Mouse (Mus musculus) liver, postnatal 0 days (tissue): ENCODE results near the gene Acad9. TPM values are rescaled to one million over a fixed set of nuclear protein-coding genes. Genes with fewer than 3 reads are reported as not detected.

ENCODE experiments used
- ATAC-seq: fragments of 200-750 bp; cut with Nextera tagmentation; 2 replicates; pipeline ENCODE4 v1.8.0; 2017; ENCODE audit warnings: mild to moderate bottlenecking, moderate library complexity
- DNase-seq: peaks from one replicate; pipeline ENCODE4 v3.0.0-alpha.2; 2016
- H3K27ac ChIP-seq: fragments of 300-500 bp; sonication (generic); 2 replicates; pipeline ENCODE4 v1.5.1; 2014; ENCODE audit warnings: antibody characterized with exemption, moderate library complexity, mild to moderate bottlenecking, low read depth
- H3K27me3 ChIP-seq: fragments of 300-500 bp; sonication (generic); 2 replicates; pipeline ENCODE4 v1.6.1; 2014; ENCODE audit warnings: low read length, control low read depth, mixed read lengths; ENCODE audit not compliant: insufficient read depth
- H3K36me3 ChIP-seq: fragments of 300-500 bp; sonication (generic); replicated peaks from 2 replicates; pipeline ENCODE4 v1.6.1; 2014; ENCODE audit warnings: mild to moderate bottlenecking, control low read depth, low read length, moderate library complexity, mixed read lengths; ENCODE audit not compliant: insufficient read depth
- H3K4me1 ChIP-seq: fragments of 300-500 bp; sonication (generic); 2 replicates; pipeline ENCODE4 v1.6.1; 2014; ENCODE audit warnings: antibody characterized with exemption, mild to moderate bottlenecking, control low read depth; ENCODE audit not compliant: insufficient read depth
- H3K4me2 ChIP-seq: fragments of 300-500 bp; sonication (generic); 2 replicates; pipeline ENCODE4 v1.6.1; 2014; ENCODE audit warnings: low read depth, mild to moderate bottlenecking, low read length, moderate library complexity, mixed read lengths
- H3K4me3 ChIP-seq: fragments of 300-500 bp; sonication (generic); 2 replicates; pipeline ENCODE4 v1.5.1; 2014; ENCODE audit warnings: low read depth, low read length
- H3K9ac ChIP-seq: fragments of 300-500 bp; sonication (generic); replicated peaks from 2 replicates; pipeline ENCODE4 v1.6.1; 2014; ENCODE audit warnings: mild to moderate bottlenecking, moderate library complexity
- H3K9me3 ChIP-seq: fragments of 300-500 bp; sonication (generic); 2 replicates; pipeline ENCODE4 v1.6.1; 2016; ENCODE audit warnings: mild to moderate bottlenecking, control low read depth, low read length, mixed read lengths
- CTCF ChIP-seq: sonication (generic); IDR thresholded peaks from 2 replicates; pipeline ENCODE4 v1.5.1; 2016; ENCODE audit warnings: antibody characterized with exemption, low read depth
- EP300 ChIP-seq: IDR thresholded peaks from 2 replicates; pipeline ENCODE4 v1.6.1; 2016; ENCODE audit warnings: antibody characterized with exemption, low read depth, mild to moderate bottlenecking
- WGBS: fragments of 180-500 bp; shearing (Covaris S2); extraction: QIAGEN DNeasy Blood & Tissue Kit; methylation state at CpG from one replicate; pipeline ENCODE4 v1.1.7; 2014; ENCODE audit not compliant: insufficient replicate concordance; 5-methylcytosine and 5-hydroxymethylcytosine counted together
- polyA plus RNA-seq: library from polyadenylated mRNA; unstranded; fragments of >200 nt; fragmentation: Nextera tagmentation; extraction: Ambion mirVana; gene quantifications from 2 replicates; pipeline ENCODE4 v1.2.1, GENCODE M21; 2015

Acad9 gene
- polyA plus RNA-seq, 1 experiment from 2014 or later = 28.6 TPM

DNA sequence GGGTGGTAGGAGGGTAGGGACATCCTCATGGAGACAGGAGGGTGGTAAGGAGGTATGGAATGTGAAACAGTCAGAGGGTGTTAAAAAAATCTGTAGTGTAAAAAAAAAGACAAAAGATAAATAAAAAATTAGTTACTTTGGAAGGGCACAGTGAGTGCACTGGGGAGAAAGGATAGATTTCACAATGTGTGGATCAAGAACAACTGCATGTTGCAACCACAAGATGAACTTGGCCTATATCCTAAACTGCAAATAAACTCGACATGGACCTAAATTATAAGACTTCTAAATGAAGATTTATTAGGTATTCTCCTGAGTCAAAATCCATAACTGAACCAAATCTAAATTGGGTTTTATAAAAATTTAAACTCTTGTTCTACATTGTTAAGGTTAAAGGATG is 16.7 kb upstream of the Acad9 start:
- H3K4me1 ChIP-seq = no peaks in the 10 kb centered on the region
- TF ChIP-seq CTCF (no peak), EP300 (no peak)
- no peak overlapping the region for H3K9ac ChIP-seq
- H3K36me3 ChIP-seq = no peaks in the 10 kb centered on the region
- H3K9me3 ChIP-seq = no peaks in the 10 kb centered on the region
- ATAC-seq (no peak), DNase-seq (no peak)
- no peaks in the 10 kb centered on the region for H3K27me3 ChIP-seq
- 45% methylated on average over 1 of the region's 1 CpGs for WGBS
- no peak overlapping the region for H3K4me2 ChIP-seq
- H3K4me3 ChIP-seq = no peak overlapping the region
- H3K27ac ChIP-seq = no peak overlapping the region

DNA sequence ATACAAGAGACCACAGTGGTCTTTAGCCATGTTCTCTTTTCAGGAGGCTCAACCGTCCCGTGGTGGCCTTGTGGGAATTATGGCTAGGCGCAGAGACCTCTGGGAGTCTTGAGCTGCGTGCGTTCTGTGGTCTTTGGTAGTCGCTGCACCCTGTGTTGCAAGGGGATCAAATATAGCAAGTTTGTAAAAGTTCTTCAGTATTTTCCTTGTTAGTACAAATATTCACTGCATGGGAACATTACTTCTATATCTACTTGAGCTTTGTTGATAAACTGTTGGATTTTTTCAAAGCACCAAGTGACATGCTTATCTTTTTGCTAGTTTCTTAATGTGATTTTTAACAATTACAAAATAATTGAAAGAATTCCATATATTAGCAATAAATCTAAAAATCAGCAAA is 12.3 kb upstream of the Acad9 start, which contains the start of gene Ccdc144b:
Gene Ccdc144b, minus strand, starts transcription at position 101 of the 400 bp plus-strand sequence.
- DNase-seq (no peak), ATAC-seq (no peak)
- no peak within 1 kb of the TSS for H3K9ac ChIP-seq
- H3K36me3 ChIP-seq = no peaks in the 10 kb centered on the region
- TF ChIP-seq EP300 (no peak), CTCF (no peak)
- no peak within 1 kb of the TSS for H3K4me3 ChIP-seq
- H3K4me2 ChIP-seq = no peak within 1 kb of the TSS
- H3K27me3 ChIP-seq = no peaks in the 10 kb centered on the region
- WGBS = 82% methylated on average over 6 of the region's 6 CpGs
- no peak within 1 kb of the TSS for H3K27ac ChIP-seq
- no peaks in the 10 kb centered on the region for H3K4me1 ChIP-seq
- H3K9me3 ChIP-seq = no peaks in the 10 kb centered on the region

DNA sequence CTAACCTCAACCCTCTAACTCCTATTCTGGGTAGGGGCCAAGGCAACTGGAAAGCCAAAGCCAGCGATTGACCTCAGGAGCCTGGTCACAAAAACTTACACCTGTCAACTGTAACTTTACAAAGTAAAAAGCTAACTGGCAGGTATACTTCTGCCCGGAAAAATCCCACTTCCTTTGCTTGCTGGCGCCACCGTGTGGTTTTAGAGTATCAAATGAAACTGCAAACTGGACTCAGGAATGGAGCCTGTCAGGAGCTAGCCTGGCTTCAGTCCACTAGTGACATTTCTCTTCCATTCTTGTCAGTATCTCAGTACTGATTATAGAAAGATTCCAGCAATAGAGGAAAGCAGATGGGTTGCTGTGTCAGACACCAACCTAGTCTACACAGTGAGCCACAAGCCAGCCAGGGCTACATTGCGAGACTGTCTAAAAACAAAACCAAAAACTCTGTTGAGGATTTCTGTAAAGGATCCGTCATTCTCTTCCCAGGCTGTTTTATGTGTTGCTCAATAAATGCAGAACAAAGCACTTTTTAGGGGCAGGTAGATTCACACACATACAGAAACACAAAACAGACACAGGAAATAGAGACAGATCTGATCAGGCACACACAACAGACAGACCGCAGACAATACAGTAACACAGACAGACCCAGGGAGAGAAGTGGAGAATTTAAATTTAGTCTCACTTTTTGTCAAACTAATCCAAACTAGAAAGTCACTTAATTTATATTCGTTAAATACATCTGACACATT is 5.5 kb upstream of the Acad9 start:
- H3K9ac ChIP-seq = no peak overlapping the region
- H3K27ac ChIP-seq = no peak overlapping the region
- TF ChIP-seq EP300 = no peak
- TF ChIP-seq CTCF = peak; percentile 79
- no peak overlapping the region for H3K4me3 ChIP-seq
- H3K36me3 ChIP-seq = no peaks in the 10 kb centered on the region
- no peaks in the 10 kb centered on the region for H3K9me3 ChIP-seq
- DNase-seq (peak; percentile 73), ATAC-seq (peak; percentile 40; the same call in 1 of the 2 replicates)
- no peaks in the 10 kb centered on the region for H3K27me3 ChIP-seq
- peak overlapping the region; percentile 14; the same call in 1 of the 2 replicates for H3K4me2 ChIP-seq
- H3K4me1 ChIP-seq = peaks cover under 1% of the 10 kb centered on the region; the same call in 1 of the 2 replicates
- 30% methylated on average over 8 of the region's 8 CpGs for WGBS

DNA sequence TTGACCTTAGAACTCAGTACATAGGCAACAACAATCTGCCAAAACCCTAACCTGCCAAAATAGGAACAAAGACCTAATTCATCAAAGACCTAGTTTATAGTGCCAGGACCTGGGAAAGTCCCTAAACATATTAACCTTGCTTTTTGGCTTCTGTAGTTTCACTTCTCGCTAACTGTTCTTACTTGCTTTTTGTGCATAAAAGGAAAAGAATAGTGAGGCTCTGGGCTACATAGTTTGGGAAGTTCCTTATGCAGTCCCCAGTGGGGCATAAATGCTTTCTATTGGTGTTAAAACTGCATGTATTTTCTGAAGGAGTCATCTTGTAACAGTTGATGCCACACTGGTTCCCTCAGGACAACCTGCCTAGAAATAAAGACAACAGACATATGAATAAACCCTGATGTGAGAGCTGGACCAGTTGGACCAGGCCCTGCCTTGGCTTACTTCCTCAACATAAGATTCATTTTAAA is 1.2 kb upstream of the Acad9 start:
- Histone ChIP-seq H3K9me3 (no peaks in the 10 kb centered on the region), H3K27me3 (no peaks in the 10 kb centered on the region), H3K4me3 (no peak overlapping the region), H3K36me3 (no peaks in the 10 kb centered on the region), H3K9ac (no peak overlapping the region), H3K27ac (no peak overlapping the region), H3K4me2 (no peak overlapping the region), H3K4me1 (peaks cover 13% of the 10 kb centered on the region)
- DNase-seq = no peak
- TF ChIP-seq CTCF (no peak), EP300 (no peak)
- no peak for ATAC-seq
- 76% methylated on average over 1 of the region's 1 CpGs for WGBS

DNA sequence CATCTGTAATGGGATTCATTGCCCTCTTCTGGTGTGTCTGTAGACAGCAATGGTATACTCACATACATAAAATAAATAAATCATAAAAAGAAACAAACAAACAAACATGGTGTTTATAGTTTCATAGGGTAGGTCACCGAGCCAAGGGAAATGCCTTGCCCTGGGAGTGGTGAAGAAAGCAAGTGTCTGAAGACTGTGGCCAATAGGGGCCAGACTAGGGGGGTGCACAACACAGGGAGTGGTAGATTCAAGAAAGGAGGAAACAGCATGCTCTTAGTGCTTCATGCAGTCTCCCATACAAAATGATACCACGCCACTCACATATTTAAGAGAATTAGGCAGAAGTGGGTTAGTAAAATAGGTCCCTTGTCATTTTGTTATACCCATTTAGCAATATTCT is 613 bp upstream of the Acad9 start:
- no peak for ATAC-seq
- no peak for DNase-seq
- WGBS = 85% methylated on average over 2 of the region's 2 CpGs

DNA sequence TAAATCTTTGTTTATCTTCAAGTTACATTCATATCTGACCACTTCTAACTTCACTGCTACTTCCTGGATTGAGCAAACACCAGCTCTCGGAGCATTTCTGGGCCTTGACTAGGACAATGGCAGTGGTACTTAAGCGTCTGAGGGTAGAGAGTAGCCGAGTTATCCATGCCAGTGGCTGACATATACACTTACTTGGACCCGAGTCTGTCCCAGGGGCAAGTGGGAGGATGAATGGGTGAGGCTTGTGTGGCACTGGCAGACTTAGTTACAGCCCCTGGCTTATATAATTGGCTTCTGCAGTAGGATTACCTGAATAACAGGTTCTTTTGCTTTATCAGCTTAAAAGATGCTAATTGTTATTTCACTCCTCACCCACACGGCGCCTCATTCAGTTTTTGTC is 2.0 kb downstream of the Acad9 start:
- Histone ChIP-seq H3K9ac (no peak overlapping the region), H3K27me3 (no peaks in the 10 kb centered on the region), H3K36me3 (0 out of 2 replicates have a peak, but pooled peaks cover 2% of the 10 kb centered on the region), H3K4me1 (peaks cover 13% of the 10 kb centered on the region), H3K4me2 (no peak overlapping the region), H3K4me3 (no peak overlapping the region), H3K9me3 (no peaks in the 10 kb centered on the region), H3K27ac (no peak overlapping the region)
- TF ChIP-seq EP300 = no peak
- no peak for TF ChIP-seq CTCF
- 77% methylated on average over 6 of the region's 6 CpGs for WGBS
- no peak for ATAC-seq
- no peak for DNase-seq

More for the DNA sequence above, 613 bp upstream of the Acad9 start:
- Histone ChIP-seq H3K9me3 (no peaks in the 10 kb centered on the region), H3K36me3 (0 out of 2 replicates have a peak, but pooled peaks cover 2% of the 10 kb centered on the region), H3K27ac (no peak overlapping the region), H3K9ac (no peak overlapping the region), H3K4me2 (peak overlapping the region; percentile 77), H3K27me3 (no peaks in the 10 kb centered on the region), H3K4me1 (peaks cover 13% of the 10 kb centered on the region), H3K4me3 (peak overlapping the region; percentile 95)
- TF ChIP-seq CTCF (no peak), EP300 (no peak)
